Mouse (Mus musculus): ENCODE measurements at regions not wholly inside any gene's neighbourhood (a gene's known extent, or its start where the extent isn't known, plus 50 kb on each side); places are given as distances from the start of the nearest gene placed in this dataset. TPM values are rescaled to one million over a fixed set of nuclear protein-coding genes. Genes with fewer than 3 reads are reported as not detected.

Small RNA genes lying in the stretch of these regions (microRNA-seq; reads per million reads assigned to microRNA genes)
- not detected for gene Gm26052
